Mouse (Mus musculus): ENCODE measurements around the gene Ugt1a6b.
"Not testable (repeated sequence)": the region's sequence is repeated elsewhere in the genome, so short reads cannot be mapped to it uniquely, and the experiment has no call there.

Gene Ugt1a6b

DNA sequence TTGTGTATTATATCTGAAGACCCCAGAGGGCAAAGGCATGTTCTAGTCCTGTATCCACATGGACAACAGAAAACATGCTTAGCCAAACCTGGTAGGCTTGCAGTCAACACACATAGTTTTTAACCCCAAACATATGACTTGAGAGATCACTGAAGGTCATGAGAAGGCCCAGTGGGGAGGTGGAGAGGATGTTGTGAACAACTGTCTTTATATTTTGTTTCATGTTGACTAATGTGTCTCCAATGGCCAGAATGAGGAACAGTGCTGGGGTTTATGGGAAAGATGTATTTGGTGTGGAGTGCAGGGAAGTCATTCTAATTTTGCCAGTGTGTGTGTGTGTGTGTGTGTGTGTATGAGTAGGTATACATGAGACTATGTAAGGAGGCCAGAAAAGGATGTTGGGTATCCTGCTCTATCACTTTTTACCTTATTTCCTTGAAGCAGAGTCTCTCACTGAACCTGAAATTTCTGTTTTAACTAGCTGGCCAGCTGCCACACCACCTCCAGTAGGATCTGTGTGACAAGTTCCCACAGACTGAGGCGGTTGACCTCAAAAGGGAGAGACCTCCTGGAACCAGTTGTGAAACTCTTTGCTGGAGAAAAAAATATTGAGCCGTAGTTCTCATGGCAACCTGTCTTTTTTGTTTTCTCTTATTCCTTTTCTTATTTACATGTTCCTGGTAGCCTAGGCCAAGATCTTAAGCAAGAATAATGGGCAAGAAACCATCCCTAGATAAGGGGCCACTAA is 121.2 kb downstream of the Ugt1a6b start:
- DNase-seq (ENCODE audit: low spot score): peak; percentile 74

DNA sequence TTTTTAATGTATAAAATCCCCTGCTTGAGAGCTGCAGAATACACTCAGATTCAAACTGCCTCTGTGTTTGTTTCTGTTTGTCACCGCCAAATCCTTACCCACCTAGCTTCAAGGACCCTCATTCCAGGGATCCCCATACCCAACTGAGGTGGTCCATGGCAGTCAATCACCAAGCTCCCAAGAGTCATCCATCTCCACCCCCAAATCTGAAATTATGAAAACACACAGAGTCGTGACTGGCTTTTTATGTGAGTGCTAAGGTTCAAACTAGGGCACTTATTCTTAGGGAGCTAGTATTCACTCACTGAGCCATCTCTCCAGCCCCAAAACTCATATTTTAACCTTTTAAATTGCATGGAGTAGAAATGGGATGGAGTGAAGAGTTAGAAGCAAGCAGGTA is 122.2 kb downstream of the Ugt1a6b start:
- DNase-seq (ENCODE audit: low spot score): not testable (repeated sequence)

- DNase-seq (ENCODE audit: low spot score): no peak
These were observed 122.7 kb downstream of the Ugt1a6b start for GRCm38 (mm10) chr1:88225741-88226140.

DNA sequence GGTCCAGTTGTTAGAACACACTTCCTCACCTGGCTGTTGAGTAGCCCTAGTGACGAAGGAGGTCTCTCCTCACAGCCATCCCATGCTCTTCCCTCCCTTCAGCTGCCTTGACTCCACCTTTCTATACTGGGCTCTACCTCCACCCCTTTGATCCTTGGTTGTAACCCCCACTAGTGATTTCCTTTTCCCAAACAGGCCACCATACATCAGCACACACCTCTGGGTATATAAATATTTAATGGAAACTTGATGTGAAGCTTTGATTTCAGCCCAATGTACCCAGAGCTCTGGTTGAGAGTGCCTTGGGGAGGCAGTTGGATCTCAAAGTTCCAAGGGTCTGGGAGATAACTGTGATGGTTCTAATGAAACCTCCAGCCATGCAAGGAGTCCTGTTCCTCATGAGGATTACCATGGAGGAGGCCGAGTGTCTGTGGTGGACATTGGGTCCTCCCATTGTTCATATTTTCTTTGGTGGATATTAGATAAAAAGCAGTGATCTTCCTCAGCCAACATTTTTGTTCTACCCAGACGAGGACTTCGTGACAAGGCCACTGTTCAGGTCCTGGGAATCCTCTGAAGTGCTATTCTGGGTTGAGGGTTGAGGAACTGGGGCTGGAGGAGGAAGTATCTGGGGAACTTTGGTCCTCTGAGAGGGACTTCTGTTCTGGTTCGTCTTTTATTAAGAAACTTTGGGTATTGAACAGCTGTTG is 123.8 kb downstream of the Ugt1a6b start, which contains the start of gene Mroh2a:
Gene Mroh2a, plus strand, starts transcription at position 317 of the 710 bp plus-strand sequence.
- DNase-seq (ENCODE audit: low spot score): no peak

DNA sequence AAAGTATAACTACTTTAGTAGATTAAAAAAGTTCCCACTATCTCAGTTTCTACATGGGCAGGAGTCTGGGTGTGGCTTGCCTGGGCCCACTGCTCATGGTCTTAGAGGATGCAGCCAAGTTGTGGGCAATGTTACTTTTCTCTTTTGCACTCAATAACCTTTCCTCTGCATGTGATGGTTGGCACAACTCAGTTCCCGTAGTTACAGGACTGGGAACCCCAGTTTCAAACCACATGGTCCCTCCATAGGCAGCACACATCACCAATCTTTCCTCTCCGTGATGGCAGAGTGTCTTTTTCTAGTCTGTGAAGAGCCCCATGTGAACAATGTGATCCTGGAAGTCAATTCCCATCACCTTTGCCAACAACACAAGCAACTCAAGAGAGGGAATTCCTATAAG is 124.4 kb downstream of the Ugt1a6b start:
- no peak for DNase-seq (ENCODE audit: low spot score)

GRCm38 (mm10) chr1:88228121-88228520 is 125.1 kb downstream of the Ugt1a6b start:
- no peak for DNase-seq (ENCODE audit: low spot score)

DNA sequence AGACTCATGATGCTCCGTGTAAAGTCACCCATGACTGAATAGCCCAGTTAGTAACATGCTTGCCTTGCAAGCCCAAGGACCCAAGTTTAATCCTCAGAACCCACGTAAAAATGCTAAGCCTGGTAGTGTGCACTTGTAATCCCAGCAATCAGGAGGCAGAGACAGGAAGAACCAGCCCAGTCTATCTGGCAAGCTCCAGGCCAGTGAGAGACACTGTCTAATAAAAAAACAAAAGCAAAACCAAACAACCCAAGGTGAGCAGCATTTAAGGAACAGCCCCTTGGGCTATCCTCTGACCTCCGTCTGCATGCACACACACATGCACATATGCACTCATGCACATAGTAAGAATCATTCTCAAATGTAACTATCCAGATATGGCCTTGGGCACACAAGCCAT is 126.5 kb downstream of the Ugt1a6b start:
- no peak for DNase-seq (ENCODE audit: low spot score)

GRCm38 (mm10) chr1:88229986-88230385 is 126.9 kb downstream of the Ugt1a6b start:
- no peak for DNase-seq (ENCODE audit: low spot score)

- DNase-seq (ENCODE audit: low spot score): no peak
These were observed 127.4 kb downstream of the Ugt1a6b start for GRCm38 (mm10) chr1:88230421-88230820.

DNA sequence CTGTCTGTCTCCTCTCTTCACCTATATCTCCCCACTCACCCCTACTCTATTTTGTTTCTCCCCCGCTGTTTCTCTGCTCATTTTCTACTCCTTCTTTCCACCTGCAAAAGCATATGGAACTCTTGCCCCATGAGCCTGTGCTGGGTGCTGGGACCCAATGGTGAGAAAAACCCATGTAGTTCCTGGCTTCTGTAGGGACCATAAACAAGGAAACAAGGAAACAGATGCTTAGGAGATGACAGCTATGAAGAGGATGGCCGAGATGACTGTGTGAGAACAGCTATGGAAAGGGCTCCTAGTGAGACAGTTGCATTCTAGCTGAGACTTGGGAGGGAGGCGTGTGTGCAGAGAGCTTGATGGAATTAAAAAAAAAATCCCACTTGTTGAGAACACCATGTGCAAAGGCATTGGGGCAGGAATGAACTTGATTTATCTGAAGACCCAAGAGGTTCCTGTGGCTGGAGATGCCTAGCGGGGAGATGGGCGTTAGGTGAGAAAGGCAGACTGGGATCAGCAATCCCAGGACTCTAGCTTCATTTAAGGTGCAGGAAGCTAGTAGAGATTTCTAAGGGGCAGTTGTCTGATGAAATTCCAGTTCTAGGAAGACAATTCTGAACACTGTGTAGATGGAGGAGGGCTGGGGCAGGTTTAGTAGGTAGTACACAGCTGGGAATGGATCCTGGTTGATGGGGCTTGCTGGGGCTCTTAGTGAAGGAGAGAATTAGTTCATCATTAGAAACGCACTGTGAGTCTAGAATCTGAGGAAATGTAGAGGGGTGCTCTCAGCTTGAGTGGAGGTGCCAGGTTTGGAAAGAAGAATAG is 128.1 kb downstream of the Ugt1a6b start:
- DNase-seq (ENCODE audit: low spot score): no peak

DNA sequence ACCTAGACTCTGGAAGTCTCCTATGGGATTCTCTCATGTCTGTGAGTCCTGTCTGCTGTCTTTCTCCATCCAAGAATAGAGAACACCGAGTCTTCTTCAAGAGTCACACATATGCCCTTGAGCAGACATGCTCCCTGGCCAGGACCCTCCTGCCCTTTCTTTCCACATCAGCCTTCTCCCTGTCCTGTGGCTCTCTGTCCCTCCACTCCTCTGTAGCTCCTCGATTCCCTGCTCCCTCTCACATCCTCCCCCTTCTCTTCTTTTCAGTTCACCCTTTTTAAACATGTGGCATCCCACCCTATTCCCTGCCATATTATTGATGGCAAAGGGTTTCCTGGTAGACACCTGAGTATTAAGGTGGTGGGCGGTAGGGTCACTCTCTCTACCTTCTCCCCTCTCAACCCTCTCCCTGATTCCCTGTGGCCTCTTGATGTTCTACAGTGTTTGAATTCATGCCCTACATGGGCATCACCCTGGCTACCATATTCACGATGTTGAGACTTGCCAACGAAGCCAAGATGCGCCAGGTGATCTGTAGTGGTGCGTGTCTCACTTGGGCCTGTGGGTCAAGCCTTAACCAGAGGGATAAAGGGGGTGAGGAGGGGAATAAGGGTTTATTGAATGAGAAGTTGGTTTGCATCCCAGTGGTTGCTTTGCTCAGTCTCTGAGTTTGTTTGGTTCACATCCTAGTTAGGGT is 128.9 kb downstream of the Ugt1a6b start:
- DNase-seq (ENCODE audit: low spot score): no peak

- no peak for DNase-seq (ENCODE audit: low spot score)
These were observed 129.8 kb downstream of the Ugt1a6b start for GRCm38 (mm10) chr1:88232664-88233380.

DNA sequence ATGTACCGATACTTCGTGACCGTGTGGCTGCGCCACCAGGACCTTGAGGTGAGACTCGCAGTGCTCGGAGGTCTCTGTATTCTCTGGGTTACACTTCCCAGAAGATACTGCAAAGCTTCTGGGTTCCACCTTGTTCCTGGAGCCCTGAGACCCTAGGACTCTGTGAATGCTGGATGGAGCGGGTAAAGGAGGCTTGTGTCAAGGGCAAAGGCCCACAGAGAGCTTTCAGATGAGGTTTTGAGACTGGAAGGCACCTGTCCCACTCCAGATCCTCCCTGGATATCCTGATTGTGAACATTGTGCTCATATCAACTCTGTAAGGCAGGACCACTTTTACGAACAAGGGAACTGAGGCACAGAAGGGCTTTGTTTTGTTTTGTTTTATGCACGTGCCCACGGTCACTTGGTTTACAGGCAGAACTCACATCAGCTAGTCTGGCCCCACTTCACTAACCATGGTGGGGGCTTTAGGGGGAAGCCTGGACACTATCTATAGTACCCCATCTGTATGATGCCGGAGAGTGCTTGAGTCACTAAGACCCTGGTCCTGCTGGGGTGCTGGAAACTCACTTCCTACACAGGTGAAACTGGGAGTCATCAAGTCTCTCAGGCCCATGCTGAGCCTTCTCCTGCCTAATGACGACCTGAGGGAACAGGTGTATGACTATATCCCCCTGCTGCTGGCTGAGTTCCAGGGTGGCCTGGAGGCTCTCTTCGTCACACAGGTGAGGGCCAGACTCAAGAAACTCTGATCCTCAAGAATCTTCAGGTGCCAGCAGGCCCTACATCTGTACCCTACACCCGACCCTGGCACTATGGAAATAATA is 130.6 kb downstream of the Ugt1a6b start:
- no peak for DNase-seq (ENCODE audit: low spot score)

GRCm38 (mm10) chr1:88234248-88234610 is 131.2 kb downstream of the Ugt1a6b start:
- no peak for DNase-seq (ENCODE audit: low spot score)

- no peak for DNase-seq (ENCODE audit: low spot score)
These were observed 131.6 kb downstream of the Ugt1a6b start for GRCm38 (mm10) chr1:88234646-88235045.

DNA sequence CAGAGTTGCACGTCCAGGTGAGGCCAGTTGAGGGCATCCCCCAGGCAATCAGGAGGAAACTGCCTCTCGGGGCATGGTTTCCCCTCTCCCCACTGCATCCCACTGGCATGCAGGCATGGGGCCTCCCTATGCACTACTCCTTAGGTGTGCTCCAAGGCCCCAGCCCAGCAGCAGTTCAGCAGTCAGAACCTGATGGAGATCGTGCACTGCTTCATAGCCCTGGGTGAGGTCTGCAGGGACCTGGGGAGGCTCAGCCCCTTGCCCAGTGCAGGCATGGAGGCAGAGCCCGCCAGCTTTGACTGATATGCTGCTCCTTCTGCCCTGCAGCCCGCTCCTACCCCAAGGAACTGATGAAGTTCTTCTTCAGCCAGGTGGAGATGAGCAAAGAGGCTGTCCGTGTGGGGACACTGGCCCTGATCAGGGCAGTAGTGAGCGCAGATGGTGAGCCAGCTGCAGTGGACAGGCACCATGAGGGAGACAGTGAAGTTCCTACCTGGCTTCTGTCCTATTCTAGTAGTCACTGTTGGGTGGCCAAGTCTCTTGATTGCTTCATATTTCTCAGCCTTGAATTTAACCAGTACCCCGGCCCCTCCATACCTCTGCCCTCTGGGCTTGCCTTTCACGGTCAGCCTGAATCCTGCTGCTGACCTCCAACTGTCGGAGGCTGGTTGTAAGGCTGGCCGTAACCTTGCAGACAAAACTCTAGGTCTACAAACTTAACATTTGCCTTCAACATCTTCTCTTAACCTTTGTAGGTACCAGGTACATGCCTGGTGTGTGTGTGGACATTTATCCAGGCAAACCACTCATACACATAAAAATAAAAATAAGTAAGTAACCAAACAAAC is 132.2 kb downstream of the Ugt1a6b start:
- no peak for DNase-seq (ENCODE audit: low spot score)

GRCm38 (mm10) chr1:88235894-88236415 is 132.9 kb downstream of the Ugt1a6b start:
- no peak for DNase-seq (ENCODE audit: low spot score)

- no peak for DNase-seq (ENCODE audit: low spot score)
These were observed 134.3 kb downstream of the Ugt1a6b start for GRCm38 (mm10) chr1:88237311-88237710.

DNA sequence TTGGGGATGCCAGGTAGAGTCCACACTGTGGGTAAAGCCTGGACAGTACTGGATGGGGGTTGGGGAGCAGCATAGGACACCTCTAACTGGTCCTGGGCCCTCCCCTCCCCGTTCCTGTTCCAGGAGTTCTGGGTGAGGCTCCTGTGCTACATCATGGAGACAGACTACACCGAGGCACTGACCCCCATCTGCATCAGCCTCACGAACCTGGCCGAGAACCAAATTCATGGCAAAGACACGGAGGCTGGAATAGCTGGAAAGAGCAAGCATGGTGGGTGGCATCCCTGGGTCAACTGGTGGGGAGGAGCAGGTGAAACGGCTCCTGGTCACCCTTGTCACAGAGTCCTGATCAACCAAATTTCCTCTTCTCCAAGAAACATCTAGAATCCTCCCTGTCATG is 135.7 kb downstream of the Ugt1a6b start:
- DNase-seq (ENCODE audit: low spot score): no peak
